Mouse (Mus musculus) frontal cortex, adult 2 months (tissue): Measurements from ENCODE around the gene Pilra. TPM values are rescaled to one million over a fixed set of nuclear protein-coding genes. Genes with fewer than 3 reads are reported as not detected.
"Not testable (repeated sequence)": the region's sequence is repeated elsewhere in the genome, so short reads cannot be mapped to it uniquely, and the experiment has no call there.

Source experiments
- DNase-seq, 2 experiments: peaks; one replicate each; pipeline ENCODE4 v3.0.0; 2022; ENCODE audit warnings: low spot score in 1 of 2; ENCODE audit errors: extremely low spot score in 1 of 2
- polyA plus RNA-seq: library from polyadenylated mRNA; depleted of rRNA; stranded (reverse); fragments of >200 nt; gene quantifications from 2 replicates; pipeline ENCODE4 v1.2.3, GENCODE M21; 2012; rRNA removed

The Pilra gene
- 0.86 and 0.98 TPM in 2 replicates for polyA plus RNA-seq

DNA sequence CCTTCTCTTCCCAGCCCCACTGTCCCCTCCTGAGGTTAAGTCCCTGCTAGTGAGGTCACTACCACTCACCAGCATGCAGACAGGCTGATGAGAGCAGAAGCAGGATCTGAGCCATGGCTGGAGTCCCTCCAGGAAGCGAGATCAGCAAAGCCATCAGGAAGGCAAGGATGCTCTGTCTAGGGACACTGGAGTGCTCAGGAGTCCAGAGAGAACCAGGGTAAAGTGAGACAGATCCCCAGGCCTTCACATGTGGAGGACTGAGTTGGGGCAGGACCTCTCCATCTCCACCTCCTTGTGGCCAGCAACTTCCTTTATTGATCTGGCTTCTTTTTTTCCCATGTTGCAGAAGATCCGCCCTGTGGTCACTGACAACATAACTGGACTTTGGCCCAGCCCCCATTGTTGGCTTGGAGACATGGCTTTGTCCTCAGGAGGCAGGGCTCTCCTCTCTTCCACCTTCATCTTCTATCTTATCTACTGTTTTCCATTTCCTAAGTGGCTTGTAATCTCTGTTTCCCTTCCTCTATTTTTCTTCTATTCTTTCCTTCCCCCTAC is at the start of gene Pilra:
Gene Pilra (minus strand): TSS at position 316 of the 555 bp plus-strand sequence.
- not testable (repeated sequence) for DNase-seq

DNA sequence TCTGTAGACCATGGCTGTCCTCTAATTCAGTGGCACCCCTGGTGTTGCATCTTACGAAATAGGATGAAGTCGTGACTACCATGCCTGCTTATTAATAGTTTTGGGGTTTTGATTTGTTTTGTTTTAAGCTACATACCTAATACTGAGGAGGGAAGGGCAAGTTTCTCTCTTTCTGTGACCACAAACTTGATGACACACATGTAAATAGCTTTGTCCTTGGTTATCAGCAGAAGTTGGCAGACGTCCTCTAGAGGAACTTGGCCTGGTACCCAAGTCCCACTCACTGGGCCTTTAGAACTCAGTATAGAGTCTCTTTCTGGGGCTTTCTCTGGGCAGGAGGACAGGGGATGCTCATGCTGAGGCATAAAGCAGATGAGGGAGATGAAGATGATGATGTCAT is 47.3 kb upstream of the Pilra start:
- DNase-seq = no peak

DNA sequence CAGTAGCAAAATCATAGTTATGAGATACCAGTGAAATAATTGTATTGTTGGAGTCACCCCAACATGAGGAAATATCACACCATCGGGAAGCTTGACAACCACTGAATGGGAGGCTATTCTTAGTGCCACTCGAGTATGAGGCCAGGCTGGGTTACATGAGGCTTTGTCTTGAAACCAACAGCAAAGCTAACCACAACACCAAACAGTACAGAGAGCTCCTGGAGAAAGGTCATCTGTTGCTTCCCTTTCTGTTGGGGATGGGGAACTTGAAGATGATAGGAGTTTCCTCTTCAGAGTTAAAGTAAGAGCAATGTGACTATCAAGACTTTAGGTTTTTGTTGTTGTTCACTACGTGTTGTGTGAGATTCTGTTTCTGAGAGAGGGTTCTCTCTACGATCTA is 46.8 kb upstream of the Pilra start:
- DNase-seq = no peak

DNA sequence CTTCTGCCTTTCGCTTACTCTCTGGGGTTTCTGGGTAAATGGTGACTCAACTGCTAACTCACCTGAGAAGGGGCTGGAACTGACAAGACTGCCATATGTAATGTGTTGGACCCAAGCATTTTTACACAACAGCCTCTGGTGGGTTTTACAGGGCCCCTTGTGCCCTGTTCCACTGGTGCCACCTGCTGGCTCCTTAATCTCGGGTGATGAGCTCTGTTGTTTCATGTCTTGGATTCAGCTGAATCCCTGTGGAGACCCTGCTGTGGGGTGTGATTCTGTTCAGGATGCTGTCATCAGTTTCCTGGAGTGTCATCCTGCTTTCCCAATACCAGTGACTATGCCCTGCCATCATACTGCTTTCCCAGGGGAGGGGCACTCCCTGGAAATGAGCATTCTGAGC is 41.8 kb upstream of the Pilra start:
- peak in 1 of 2 experiments; percentile 25 for DNase-seq

DNA sequence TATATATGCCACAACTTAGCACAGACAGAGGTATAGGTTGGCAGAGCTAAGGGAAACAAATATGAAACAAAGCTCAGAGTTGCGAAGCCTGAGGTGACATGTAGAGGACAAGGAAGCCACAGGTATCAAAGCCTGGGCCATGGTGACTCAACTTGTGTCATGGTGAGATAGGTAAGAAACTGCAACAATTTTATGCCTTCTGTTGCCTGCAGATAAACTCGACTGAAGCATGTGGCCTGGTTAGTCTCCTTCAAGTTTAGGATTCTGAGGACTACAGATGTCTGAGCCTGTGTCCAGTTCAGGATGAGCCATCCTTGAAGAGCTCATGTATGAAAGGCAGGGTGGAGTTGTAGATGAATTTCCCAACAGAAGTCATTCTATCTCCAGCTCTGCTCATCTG is 39.0 kb upstream of the Pilra start:
- DNase-seq = no peak

DNA sequence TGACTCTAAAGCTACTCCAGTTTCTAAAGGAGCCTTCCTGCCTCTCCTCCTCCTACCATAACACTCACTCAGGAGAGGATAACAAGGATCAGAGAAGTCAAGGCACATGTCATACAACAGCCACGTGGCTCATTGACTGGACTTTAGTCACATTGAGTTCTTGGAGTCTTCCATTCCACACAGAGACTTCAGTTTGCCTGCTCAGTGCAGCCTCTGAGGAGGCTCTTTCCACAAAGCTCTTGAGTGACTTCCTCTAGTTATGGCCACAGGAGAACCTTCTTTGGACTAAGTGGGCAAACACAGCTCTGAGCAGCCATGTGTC is 36.3 kb upstream of the Pilra start:
- not testable (repeated sequence) for DNase-seq

DNA sequence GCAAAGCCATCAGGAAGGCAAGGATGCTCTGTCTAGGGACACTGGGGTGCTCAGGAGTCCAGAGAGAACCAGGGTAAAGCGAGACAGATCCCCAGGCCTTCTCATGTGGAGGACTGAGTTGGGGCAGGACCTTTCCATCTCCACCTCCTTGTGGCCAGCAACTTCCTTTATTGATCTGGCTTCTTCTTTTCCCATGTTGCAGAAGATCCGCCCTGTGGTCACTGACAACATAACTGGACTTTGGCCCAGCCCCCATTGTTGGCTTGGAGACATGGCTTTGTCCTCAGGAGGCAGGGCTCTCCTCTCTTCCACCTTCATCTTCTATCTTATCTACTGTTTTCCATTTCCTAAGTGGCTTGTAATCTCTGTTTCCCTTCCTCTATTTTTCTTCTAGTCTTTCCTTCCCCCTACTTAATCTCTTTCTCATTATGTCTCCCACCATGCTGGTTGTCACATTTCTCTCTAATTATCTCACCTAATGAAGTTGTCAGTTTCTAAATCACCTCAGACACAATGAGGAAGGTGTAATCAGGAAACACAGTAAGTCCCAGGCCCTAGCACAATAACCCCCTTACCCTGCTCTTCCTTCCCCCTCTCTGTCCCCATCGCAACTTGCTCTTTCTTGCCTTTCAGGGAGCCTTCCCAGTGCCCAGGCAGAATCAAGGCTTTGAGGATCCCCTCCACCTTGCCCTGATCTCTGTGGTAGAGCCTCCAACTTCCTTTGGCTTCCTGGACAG is 35.7 kb upstream of the Pilra start, which contains the start of gene Pilrb2:
Gene Pilrb2 (minus strand): TSS at position 172 of the 737 bp plus-strand sequence.
- not testable (repeated sequence) for DNase-seq

DNA sequence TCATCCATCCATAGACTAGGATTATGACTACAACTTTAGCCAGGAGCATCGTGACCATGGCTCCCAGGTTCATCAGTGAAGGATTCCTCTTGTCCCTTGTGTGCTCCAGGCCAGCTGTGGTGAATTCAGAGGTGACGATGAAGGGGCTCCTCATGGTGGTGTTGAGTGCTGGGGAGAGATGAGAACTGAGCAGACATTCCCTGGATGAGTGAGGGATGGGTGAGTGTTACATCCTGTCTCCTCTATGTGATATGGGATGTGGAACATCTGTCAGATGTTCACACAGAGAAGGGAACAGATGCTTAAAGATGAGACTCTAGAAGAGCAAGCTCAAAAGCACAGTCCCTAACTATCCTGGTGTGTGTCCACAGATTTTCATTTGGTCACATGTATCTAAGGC is 32.5 kb upstream of the Pilra start:
- not testable (repeated sequence) for DNase-seq

DNA sequence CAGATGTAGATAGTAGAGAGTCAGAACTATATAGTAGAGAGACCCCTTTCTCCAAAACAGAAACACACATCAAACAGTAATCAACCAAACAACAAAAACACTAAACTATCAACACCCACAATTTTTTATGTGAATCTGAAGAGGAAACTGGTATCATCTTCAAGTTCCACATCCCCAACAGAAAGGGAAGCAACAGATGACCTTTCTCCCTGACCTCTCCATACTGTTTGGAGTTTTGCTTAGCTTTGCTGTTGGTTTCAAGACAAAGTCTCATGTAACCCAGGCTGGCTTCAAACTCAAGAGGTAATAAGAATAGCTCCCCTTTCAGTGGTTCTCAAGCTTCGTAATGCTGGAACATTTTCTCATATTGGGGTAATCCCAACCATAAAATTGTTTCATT is 27.9 kb upstream of the Pilra start:
- not testable (repeated sequence) for DNase-seq

DNA sequence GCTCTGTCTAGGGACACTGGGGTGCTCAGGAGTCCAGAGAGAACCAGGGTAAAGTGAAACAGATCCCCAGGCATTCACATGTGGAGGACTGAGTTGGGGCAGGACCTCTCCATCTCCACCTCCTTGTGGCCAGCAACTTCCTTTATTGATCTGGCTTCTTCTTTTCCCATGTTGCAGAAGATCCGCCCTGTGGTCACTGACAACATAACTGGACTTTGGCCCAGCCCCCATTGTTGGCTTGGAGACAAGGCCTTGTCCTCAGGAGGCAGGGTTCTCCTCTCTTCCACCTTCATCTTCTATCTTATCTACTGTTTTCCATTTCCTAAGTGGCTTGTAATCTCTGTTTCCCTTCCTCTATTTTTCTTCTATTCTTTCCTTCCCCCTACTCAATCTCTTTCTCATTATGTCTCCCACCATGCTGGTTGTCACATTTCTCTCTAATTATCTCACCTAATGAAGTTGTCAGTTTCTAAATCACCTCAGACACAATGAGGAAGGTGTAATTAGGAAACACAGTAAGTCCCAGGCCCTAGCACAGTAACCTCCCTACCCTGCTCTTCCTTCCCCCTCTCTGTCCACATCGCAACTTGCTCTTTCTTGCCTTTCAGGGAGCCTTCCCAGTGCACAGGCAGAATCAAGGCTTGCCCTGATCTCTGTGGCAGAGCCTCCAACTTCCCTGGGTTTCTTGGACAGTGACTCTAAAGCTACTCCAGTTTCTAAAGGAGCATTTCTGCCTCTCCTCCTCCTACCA is 22.1 kb upstream of the Pilra start, which contains the start of gene Pilrb1:
Gene Pilrb1 (minus strand): TSS at position 147 of the 751 bp plus-strand sequence.
- not testable (repeated sequence) for DNase-seq

DNA sequence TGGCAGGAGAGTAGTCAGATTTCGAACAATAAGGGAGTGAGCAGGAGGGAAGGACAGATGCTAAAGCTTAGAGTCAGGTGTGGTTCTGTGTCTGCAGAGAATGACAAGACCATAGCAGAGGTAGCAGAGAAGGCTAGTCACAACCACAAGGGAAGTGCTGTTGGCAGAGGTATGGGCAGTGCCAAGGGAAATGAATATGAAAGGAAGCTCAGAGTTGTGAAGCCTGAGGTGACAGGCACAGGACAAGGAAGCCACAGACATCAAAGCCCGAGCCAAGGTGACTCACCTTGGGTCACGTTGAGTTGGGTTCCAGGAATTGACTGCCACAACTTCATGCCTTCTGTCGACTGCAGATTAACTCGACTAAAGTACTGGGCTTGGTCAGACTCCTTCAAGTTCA is 20.8 kb upstream of the Pilra start:
- not testable (repeated sequence) for DNase-seq

DNA sequence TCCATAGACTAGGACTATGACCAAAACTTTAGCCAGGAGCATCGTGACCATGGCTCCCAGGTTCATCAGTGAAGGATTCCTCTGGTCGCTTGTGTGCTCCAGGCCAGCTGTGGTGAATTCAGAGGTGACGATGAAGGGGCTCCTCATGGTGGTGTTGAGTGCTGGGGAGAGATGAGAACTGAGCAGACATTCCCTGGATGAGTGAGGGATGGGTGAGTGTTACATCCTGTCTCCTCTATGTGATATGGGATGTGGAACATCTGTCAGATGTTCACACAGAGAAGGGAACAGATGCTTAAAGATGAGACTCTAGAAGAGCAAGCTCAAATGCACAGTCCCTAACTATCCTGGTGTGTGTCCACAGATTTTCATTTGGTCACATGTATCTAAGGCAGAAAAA is 18.8 kb upstream of the Pilra start:
- not testable (repeated sequence) for DNase-seq

DNA sequence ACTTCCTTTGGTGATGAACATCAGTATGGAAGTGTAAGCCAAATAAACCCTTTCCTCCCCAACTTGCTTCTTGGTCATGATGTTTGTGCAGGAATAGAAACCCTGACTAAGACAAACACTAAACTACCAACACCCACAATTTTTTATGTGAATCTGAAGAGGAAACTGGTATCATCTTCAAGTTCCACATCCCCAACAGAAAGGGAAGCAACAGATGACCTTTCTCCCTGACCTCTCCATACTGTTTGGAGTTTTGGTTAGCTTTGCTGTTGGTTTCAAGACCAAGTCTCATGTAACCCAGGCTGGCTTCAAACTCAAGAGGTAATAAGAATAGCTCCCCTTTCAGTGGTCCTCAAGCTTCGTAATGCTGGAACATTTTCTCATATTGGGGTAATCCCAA is 14.2 kb upstream of the Pilra start:
- not testable (repeated sequence) for DNase-seq

DNA sequence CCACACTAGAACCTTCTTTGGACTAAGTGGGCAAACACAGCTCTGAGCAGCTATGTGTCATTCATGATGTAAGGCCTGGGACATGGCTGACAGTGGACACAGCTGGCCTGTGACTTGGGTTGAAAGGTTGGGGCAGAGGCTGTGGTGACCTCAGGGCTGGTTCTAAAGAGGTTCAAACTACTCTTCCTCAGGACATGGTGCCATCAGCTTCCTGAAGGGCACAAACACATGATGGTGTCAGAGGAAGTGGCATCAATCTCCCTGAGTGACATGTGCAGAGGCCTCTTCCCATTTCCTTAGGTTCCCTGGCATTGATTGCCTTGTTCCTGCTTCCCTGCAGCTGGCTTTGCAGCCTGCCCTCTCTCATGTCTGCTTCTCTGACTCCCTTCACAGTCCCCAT is 1.0 kb upstream of the Pilra start:
- DNase-seq = not testable (repeated sequence)

DNA sequence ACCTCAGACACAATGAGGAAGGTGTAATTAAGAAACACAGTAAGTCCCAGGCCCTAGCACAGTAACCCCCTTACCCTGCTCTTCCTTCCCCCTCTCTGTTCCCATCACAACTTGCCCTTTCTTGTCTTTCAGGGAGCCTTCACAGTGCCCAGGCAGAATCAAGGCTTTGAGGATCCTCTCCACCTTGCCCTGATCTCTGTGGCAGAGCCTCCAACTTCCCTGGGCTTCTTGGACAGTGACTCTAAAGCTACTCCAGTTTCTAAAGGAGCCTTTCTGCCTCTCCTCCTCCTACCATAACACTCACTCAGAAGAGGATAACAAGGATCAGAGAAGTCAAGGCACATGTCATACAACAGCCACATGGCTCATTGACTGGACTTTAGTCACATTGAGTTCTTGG is 530 bp upstream of the Pilra start:
- DNase-seq = no peak

DNA sequence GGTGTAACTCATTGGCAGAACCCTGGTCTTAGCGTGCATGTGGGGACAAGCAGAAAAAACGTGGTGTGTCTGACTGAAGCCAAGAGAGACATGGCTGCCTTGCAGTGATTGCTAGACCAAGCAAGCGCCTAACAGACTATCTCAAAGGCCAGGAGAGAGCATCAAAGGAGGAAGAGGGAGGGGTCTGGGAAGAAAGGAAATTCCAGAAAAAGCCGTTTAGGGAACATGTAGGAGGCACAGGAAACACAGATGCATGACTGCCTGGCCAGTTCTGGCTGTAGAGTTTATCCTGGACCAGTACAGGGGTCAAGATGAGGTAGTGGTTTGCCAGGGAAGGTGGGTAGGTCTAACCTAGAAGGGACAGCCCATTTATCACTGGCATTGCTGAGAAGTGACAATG is 2.6 kb downstream of the Pilra start:
- DNase-seq = no peak

DNA sequence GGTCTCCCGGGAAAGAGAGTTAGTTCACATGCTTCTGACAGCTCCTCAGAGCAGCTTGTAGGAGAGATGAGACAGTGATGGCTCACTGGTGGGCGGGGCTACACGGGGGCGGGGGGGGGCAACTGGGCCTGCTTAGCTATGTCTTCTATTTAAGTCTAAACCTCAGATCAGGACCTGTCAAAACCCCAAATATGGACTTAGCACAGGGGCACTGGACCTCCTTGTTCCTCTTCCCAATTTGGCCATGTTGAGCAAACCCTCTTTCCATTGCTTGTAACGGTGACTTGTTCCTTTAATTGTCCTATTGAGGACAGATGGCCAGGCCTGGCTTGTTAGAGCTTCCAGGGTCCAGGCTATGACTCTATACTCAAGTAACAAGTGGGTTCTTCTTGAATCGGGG is 4.6 kb downstream of the Pilra start:
- no peak for DNase-seq

DNA sequence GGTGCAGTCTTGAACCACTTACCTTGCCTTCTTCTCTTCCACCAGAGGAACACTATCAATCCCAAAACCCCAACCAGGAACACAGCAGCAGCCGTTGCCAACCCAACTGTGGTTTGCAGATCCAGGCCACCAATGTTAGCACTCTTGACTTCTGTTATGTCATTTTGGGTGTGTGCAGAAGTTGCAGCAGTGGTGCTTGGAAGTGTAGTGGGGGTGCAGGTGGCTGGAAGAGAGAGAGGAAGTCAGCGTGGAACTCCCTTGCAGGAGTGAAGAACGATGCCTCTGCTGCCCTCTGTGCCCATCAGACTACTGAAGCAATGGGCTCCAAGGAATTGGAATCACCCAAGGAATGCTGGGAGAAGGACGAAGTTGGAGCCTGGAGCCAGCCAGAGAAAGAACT is 5.0 kb downstream of the Pilra start:
- DNase-seq = no peak

DNA sequence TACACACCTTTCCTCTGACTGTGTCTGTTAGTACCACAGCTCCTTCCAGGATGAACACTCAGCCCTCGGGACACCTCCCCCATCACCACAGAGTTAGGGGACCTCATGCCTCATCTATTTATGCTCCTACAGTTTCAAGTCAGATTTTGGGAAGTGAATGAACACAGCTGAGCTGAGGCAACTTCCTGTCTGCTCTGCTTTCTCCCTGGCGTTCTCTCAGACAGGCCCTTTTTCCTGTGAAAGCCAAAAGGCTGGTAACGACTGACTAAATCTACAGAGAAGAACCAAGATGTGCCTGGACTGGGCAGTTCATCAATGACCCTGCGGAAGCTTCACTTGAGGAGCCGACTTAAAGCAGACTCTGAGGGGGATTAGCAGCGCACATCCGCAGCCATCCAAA is 5.8 kb downstream of the Pilra start:
- no peak for DNase-seq

DNA sequence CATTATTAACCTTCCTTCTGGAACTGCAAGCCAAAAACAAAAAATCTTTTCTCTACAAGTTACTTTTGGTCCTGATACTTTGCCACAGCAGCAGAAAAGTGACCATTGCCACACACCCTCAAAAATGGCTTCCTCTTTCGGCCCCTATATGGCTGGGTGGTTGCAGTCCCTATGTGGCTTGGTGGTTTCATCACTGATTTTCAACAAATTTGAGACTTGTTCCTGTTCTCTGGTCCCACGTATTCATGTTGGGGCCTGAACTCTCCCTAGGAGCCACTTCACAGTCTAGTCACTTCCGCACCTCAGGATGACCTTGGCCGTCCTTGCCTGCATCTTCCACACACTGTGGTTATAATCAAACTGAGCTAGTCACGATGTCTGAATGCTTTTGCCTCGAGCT is 7.4 kb downstream of the Pilra start:
- DNase-seq = no peak

DNA sequence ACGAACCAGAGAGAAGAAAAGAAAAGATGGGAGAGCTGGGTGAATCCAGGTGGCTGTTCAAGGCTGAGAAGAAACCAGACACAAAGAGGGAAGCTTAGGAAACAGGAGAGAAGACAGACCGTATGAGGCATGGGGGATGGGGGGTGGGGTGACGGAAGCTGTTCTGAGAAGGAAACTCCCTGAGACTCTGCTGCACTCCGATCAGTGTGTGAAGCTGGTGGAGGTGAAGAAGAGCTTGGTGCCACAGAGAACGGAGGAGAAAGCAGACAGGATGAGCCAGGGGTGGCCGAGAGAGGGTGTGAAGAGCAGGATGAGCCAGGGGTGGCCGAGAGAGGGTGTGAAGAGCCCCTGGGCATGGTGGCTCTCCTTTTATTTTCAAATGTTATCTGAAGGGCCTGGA is 9.7 kb downstream of the Pilra start:
- no peak for DNase-seq

DNA sequence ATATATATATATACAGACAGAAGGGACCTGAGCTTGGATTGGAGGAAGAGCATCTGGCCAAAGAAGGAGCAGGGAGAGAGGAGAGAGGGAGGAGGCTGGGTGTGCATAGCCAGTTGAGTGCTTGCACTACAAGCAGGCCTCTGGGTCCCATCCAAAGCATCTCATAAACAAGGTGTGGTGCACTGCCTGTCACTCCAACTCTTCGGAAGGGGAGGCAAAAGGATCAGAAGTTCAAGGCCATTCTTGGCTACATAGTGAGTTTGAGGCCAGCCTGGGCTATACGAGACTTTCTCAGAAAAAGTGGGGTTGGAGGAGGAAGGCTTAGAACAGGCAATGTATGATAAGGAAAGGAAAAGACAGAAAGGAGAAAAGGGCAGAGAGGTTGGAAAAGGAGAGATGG is 10.1 kb downstream of the Pilra start:
- no peak for DNase-seq
